Mouse (Mus musculus) ovary, postnatal 36 days (tissue): ENCODE results near the gene Fank1.

Experiments used
- DNase-seq: peaks from one replicate; pipeline ENCODE4 v3.0.0; 2022; ENCODE audit warnings: low spot score, mixed read lengths

Gene Fank1

DNA sequence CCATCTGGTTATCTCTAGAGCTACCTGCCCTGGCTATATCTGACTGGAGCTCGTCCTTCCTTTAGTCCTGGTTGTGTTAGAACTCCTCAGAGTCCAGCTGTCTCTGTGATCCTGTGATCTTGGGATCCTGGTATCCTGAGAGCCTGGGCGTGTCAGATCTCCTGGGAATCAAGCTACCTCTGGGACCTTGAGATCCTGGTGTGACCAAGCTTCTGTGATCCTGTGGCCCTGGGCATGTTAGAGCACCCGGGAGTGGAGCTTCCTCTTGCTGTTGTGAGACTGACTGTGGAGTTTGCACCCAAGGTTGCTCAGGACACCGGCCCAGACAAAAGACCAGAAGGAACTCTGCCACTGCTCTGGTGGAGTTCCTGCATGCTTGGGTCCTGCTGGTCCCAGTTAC lies 122.7 kb downstream of the Fank1 start:
- DNase-seq: no peak

GRCm38 (mm10) chr7:133908966-133909365 lies 132.3 kb downstream of the Fank1 start:
- DNase-seq: no peak

DNA sequence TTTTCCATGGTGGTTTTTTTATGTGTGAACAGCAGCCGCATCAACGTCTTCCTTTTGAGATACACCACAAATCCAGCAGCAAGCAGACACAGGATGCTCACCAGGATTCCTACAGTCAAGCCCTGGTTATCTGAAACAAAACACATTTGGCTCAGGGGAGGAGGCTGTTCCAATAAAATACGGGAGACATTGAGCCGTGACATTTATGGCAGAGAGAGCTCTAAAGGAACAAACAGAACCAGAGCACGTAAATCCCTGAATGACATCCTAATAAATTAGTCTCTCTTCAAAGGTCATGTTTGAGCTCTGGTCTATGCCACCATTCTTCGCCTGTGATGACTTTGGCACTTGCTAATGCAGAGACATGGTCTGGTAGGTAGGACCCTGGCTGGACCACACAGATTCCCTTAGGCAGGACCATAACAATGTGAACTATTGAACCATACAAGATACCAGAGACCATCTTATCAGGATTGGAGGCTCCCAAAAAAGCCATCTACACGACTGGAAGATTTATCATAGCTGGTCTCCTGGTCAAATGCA lies 133.2 kb downstream of the Fank1 start:
- DNase-seq: no peak

GRCm38 (mm10) chr7:133911881-133912280 lies 135.2 kb downstream of the Fank1 start:
- no peak for DNase-seq

GRCm38 (mm10) chr7:133916230-133916629 lies 139.6 kb downstream of the Fank1 start:
- DNase-seq: no peak

DNA sequence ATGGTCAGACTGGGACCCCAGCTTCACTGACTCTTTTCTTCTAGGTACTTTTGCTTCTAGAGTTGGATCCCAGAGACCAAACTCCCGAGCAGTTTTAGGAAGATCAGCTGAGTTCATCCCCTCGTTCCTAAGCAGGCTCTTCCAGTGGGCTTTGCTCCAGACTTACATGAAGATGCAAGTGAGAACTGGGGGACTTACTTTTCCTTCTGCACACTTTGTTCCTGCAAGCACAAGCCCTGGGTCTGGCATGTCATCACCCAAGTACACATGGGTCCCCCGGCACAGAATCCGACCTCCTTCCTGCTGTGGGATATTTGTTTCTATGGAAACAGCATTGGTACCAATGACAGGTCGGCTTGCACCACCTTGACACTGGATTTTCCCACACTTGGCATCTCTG lies 142.6 kb downstream of the Fank1 start:
- no peak for DNase-seq

DNA sequence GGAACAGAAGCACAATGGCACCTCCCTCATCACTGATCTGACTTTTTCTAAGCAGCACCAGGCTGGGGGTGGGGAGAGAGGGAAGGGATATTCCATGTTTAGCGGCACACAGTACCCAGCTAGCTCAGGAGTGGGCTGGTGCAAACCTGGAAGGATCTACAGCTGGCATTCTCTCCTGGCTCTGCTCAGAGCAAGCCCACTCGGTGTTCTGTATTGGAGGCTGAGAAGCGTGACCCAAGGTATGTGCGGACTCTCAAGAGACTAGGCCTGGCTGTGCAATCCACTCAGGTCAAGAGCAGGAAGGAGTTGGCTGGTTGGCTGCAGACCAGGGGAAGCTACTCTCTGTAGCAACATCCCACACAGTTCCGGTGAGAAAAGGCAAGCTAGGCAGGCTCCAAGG lies 143.3 kb downstream of the Fank1 start:
- peak; percentile 10 for DNase-seq

DNA sequence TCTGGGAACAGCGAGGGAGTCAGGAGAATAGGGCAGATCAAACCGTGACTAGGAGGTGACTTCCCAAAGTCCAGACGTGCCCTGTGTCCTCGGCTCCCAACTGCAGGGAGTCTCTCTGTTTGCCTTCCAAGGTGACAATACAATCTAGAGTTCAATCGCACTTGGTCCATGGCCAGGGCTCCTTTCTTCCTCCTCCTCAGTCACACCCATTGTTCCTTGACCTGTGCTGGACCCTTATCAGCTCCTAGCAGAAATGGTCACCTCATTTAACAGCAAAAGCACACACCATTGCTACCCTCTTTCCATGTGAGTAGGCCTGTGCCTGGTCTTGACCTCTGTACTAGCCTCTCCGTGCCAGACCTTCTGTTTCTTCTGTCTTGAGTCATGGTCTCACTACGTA lies 144.1 kb downstream of the Fank1 start:
- DNase-seq: no peak

DNA sequence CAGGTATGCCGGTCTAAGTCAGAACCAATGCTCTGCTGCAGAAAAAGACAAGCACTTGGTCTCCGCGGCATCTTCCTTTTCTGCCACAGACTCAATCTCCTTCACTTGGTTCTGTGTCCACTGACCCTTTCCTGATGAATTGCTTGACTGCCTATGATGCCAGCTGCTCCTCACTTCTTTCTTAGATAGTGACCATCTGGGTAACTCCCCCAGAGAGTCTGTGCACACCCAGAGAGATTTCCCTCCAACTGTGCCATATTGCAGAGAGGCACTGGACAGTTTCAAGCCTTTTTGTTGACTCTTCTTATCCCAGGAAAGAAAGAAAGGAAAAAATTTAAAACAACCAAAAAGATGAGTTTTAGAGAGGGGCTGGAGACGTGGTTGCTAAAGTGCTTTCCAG lies 144.6 kb downstream of the Fank1 start:
- DNase-seq: no peak

DNA sequence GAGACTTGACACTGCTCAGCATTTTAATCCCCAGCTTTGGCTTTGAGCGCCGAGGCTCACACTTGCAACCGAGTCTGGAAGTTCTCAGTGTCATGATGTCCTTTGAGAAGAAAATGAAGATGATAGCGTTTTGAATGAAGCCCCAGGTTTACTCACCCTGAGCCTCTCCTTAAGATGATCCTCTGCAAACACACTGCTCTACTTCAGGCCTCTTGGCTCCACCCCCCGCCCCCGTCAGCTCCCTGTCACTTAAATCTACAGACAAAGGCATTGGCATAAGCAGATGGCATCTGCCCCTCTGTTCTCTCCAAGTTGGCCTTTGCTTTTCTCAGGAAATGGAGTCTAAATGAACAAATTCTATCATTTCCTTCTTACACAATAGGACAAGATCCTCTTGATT lies 147.3 kb downstream of the Fank1 start:
- DNase-seq: no peak

- no peak for DNase-seq
Measured at GRCm38 (mm10) chr7:133925771-133926170, 149.1 kb downstream of the Fank1 start.

GRCm38 (mm10) chr7:133928981-133929380 lies 152.3 kb downstream of the Fank1 start:
- peak; percentile 23 for DNase-seq
